Mouse (Mus musculus): ENCODE measurements around the gene Gm10097. TPM values are rescaled to one million over a fixed set of nuclear protein-coding genes. Genes with fewer than 3 reads are reported as not detected.

Gm10097 gene
- polyA plus RNA-seq, 1 experiment: 0.04 TPM

GRCm38 (mm10) chr10:5057661-5058060 is 11.3 kb upstream of the Gm10097 start:
- H3K4me2 ChIP-seq (ENCODE audit: low read depth): peak overlapping the region; percentile 7
- TF ChIP-seq REST (IDR thresholded peaks at IDR 0.05; ENCODE audit: insufficient read depth, insufficient read length) (no peak), MYOD1 (IDR thresholded peaks at IDR 0.05; ENCODE audit: control insufficient read depth in 1 of 3, insufficient read length in 2 of 3, low read depth in 2 of 3) (peak in 1 of 3 experiments; percentile 54), MYOG (IDR thresholded peaks at IDR 0.05; ENCODE audit: control insufficient read depth in 1 of 3, insufficient read depth in 1 of 3, insufficient read length in 2 of 3, low read depth in 2 of 3) (peak in 2 of 3 experiments; percentile 43 to 44)
- H3ac ChIP-seq (ENCODE audit: control insufficient read depth, insufficient read length): no peak overlapping the region
- H3K4me3 ChIP-seq: no peak overlapping the region
- no peaks in the 10 kb centered on the region for H3K27me3 ChIP-seq (ENCODE audit: control insufficient read depth, insufficient read depth, insufficient read length)
- no peaks in the 10 kb centered on the region for H3K79me2 ChIP-seq (ENCODE audit: control insufficient read depth, insufficient read depth)
- peaks cover 37% of the 10 kb centered on the region for H3K36me3 ChIP-seq (ENCODE audit: control insufficient read depth, insufficient read depth)

- Histone ChIP-seq H3K4me2 (ENCODE audit: low read depth) (no peak overlapping the region), H3K27me3 (ENCODE audit: control insufficient read depth, insufficient read depth, insufficient read length) (no peaks in the 10 kb centered on the region), H3K36me3 (ENCODE audit: control insufficient read depth, insufficient read depth) (peaks cover 34% of the 10 kb centered on the region), H3K79me2 (ENCODE audit: control insufficient read depth, insufficient read depth) (peaks cover under 1% of the 10 kb centered on the region), H3K4me3 (no peak overlapping the region), H3ac (ENCODE audit: control insufficient read depth, insufficient read length) (no peak overlapping the region)
- TF ChIP-seq MYOD1 (IDR thresholded peaks at IDR 0.05; ENCODE audit: control insufficient read depth in 1 of 3, insufficient read length in 2 of 3, low read depth in 2 of 3): no peak
- no peak for TF ChIP-seq E2F4 (IDR thresholded peaks at IDR 0.05; ENCODE audit: insufficient read depth)
- TF ChIP-seq REST (IDR thresholded peaks at IDR 0.05; ENCODE audit: insufficient read depth, insufficient read length): no peak
- no peak for TF ChIP-seq CEBPB (IDR thresholded peaks at IDR 0.05; ENCODE audit: insufficient read depth, poor library complexity, severe bottlenecking)
- no peak for TF ChIP-seq POLR2A (IDR thresholded peaks at IDR 0.05; ENCODE audit: insufficient read length, low read depth)
- no peak for TF ChIP-seq USF1 (IDR thresholded peaks at IDR 0.05; ENCODE audit: low read depth)
- no peak for TF ChIP-seq POLR2AphosphoS2 (IDR thresholded peaks at IDR 0.05; ENCODE audit: insufficient read length, low read depth)
- TF ChIP-seq SRF (IDR thresholded peaks at IDR 0.05; ENCODE audit: control insufficient read depth, insufficient read length, low read depth): no peak
- TF ChIP-seq MAX (IDR thresholded peaks at IDR 0.05; ENCODE audit: low read depth): no peak
- no peak for TF ChIP-seq TCF12 (IDR thresholded peaks at IDR 0.05; ENCODE audit: insufficient read depth, poor library complexity, severe bottlenecking)
- no peak for TF ChIP-seq MYOG (IDR thresholded peaks at IDR 0.05; ENCODE audit: control insufficient read depth in 1 of 3, insufficient read depth in 1 of 3, insufficient read length in 2 of 3, low read depth in 2 of 3)
Observed at GRCm38 (mm10) chr10:5058876-5059275, 10.1 kb upstream of the Gm10097 start.

GRCm38 (mm10) chr10:5059983-5060382 is 9.0 kb upstream of the Gm10097 start:
- Histone ChIP-seq H3K79me2 (ENCODE audit: control insufficient read depth, insufficient read depth) (peaks cover 5% of the 10 kb centered on the region), H3ac (ENCODE audit: control insufficient read depth, insufficient read length) (no peak overlapping the region), H3K4me3 (no peak overlapping the region), H3K4me2 (ENCODE audit: low read depth) (no peak overlapping the region), H3K36me3 (ENCODE audit: control insufficient read depth, insufficient read depth) (peaks cover 23% of the 10 kb centered on the region), H3K27me3 (ENCODE audit: control insufficient read depth, insufficient read depth, insufficient read length) (no peaks in the 10 kb centered on the region)
- TF ChIP-seq REST (IDR thresholded peaks at IDR 0.05; ENCODE audit: insufficient read depth, insufficient read length): no peak
- no peak for TF ChIP-seq TCF3 (IDR thresholded peaks at IDR 0.05; ENCODE audit: insufficient read length, low read depth)
- no peak for TF ChIP-seq SRF (IDR thresholded peaks at IDR 0.05; ENCODE audit: control insufficient read depth, insufficient read length, low read depth)
- TF ChIP-seq MYOD1 (IDR thresholded peaks at IDR 0.05; ENCODE audit: control insufficient read depth in 1 of 3, insufficient read length in 2 of 3, low read depth in 2 of 3): no peak

- peak overlapping the region; percentile 59 for H3K4me2 ChIP-seq (ENCODE audit: low read depth)
- no peak for TF ChIP-seq CEBPB (IDR thresholded peaks at IDR 0.05; ENCODE audit: insufficient read depth, poor library complexity, severe bottlenecking)
- no peak for TF ChIP-seq MAX (IDR thresholded peaks at IDR 0.05; ENCODE audit: low read depth)
- no peak for TF ChIP-seq POLR2AphosphoS2 (IDR thresholded peaks at IDR 0.05; ENCODE audit: insufficient read length, low read depth)
- TF ChIP-seq E2F4 (IDR thresholded peaks at IDR 0.05; ENCODE audit: insufficient read depth): no peak
- no peak for TF ChIP-seq POLR2A (IDR thresholded peaks at IDR 0.05; ENCODE audit: insufficient read length, low read depth)
- TF ChIP-seq TCF3 (IDR thresholded peaks at IDR 0.05; ENCODE audit: insufficient read length, low read depth): no peak
- TF ChIP-seq USF1 (IDR thresholded peaks at IDR 0.05; ENCODE audit: low read depth): no peak
- TF ChIP-seq MYOG (IDR thresholded peaks at IDR 0.05; ENCODE audit: control insufficient read depth in 1 of 3, insufficient read depth in 1 of 3, insufficient read length in 2 of 3, low read depth in 2 of 3): no peak
- TF ChIP-seq SRF (IDR thresholded peaks at IDR 0.05; ENCODE audit: control insufficient read depth, insufficient read length, low read depth): no peak
- no peak for TF ChIP-seq REST (IDR thresholded peaks at IDR 0.05; ENCODE audit: insufficient read depth, insufficient read length)
- no peak for TF ChIP-seq TCF12 (IDR thresholded peaks at IDR 0.05; ENCODE audit: insufficient read depth, poor library complexity, severe bottlenecking)
- TF ChIP-seq MYOD1 (IDR thresholded peaks at IDR 0.05; ENCODE audit: control insufficient read depth in 1 of 3, insufficient read length in 2 of 3, low read depth in 2 of 3): no peak
- H3K36me3 ChIP-seq (ENCODE audit: control insufficient read depth, insufficient read depth): no peaks in the 10 kb centered on the region
- peaks cover 18% of the 10 kb centered on the region for H3K79me2 ChIP-seq (ENCODE audit: control insufficient read depth, insufficient read depth)
- peak overlapping the region; percentile 16 for H3K4me3 ChIP-seq
- no peaks in the 10 kb centered on the region for H3K27me3 ChIP-seq (ENCODE audit: control insufficient read depth, insufficient read depth, insufficient read length)
- H3ac ChIP-seq (ENCODE audit: control insufficient read depth, insufficient read length): no peak overlapping the region
Observed at GRCm38 (mm10) chr10:5067113-5067512, 1.9 kb upstream of the Gm10097 start.

- Histone ChIP-seq H3K4me3 (no peak overlapping the region), H3ac (ENCODE audit: control insufficient read depth, insufficient read length) (no peak overlapping the region), H3K79me2 (ENCODE audit: control insufficient read depth, insufficient read depth) (peaks cover 13% of the 10 kb centered on the region), H3K4me2 (ENCODE audit: low read depth) (peak overlapping the region; percentile 59), H3K36me3 (ENCODE audit: control insufficient read depth, insufficient read depth) (peaks cover 14% of the 10 kb centered on the region), H3K27me3 (ENCODE audit: control insufficient read depth, insufficient read depth, insufficient read length) (no peaks in the 10 kb centered on the region)
- TF ChIP-seq CEBPB (IDR thresholded peaks at IDR 0.05; ENCODE audit: insufficient read depth, poor library complexity, severe bottlenecking) (no peak), POLR2A (IDR thresholded peaks at IDR 0.05; ENCODE audit: insufficient read length, low read depth) (no peak), MYOG (IDR thresholded peaks at IDR 0.05; ENCODE audit: control insufficient read depth in 1 of 3, insufficient read depth in 1 of 3, insufficient read length in 2 of 3, low read depth in 2 of 3) (peak in 2 of 3 experiments; percentile 42 to 51), TCF3 (IDR thresholded peaks at IDR 0.05; ENCODE audit: insufficient read length, low read depth) (no peak), MYOD1 (IDR thresholded peaks at IDR 0.05; ENCODE audit: control insufficient read depth in 1 of 3, insufficient read length in 2 of 3, low read depth in 2 of 3) (peak; percentile 72 to 77 (median 76))
Observed at GRCm38 (mm10) chr10:5070168-5070940, 1.4 kb downstream of the Gm10097 start.
